Mouse (Mus musculus): Measurements from ENCODE around the gene Olfr907. TPM values are rescaled to one million over a fixed set of nuclear protein-coding genes. Genes with fewer than 3 reads are reported as not detected.

Gene Olfr907
- not detected in 2 replicates for polyA plus RNA-seq (2012; rRNA removed)

DNA sequence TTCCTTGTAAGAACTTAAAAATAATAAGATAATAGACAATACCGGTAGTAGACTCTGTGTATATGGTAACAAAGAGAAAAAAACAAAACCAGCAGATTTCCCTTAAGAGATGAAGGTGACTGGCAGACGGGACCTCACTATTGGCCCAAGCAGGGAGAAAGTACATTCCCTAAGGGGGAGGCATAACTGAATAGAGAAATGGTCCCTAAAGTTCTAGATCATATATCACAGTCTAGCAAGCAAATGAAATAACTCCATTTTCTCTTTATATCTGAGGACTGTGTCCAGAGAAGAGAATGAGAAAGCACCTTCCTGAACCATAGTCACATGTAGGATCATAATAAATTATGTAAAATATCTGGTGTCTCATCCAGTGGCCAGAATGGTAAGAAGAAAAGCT, at the start of gene Olfr907:
Gene Olfr907 (plus strand): TSS at position 301 of the 400 bp plus-strand sequence.
- no peak for DNase-seq (ENCODE audit: low spot score)

DNA sequence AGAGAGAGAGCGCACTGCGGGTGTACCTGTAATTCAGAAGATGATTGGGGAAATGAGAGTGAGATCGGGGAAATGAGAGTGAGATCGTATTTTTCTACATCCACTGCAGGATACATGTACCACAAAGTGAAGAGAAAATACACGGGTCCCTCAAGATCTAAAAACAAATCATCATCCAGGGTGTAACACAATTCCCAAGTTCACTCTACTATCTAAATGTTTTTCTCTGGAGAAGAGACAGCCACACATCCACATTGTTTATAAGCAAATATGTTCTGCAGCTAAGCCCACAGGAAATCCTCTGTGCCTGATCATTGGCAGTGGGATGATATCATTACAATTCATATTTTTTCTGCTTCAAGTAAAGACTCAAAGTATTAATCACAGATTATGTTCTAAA, 48.2 kb upstream of the Olfr907 start, which contains the start of gene Olfr902:
Gene Olfr902 (plus strand): TSS at position 301 of the 400 bp plus-strand sequence.
- no peak for DNase-seq (ENCODE audit: low spot score)

DNA sequence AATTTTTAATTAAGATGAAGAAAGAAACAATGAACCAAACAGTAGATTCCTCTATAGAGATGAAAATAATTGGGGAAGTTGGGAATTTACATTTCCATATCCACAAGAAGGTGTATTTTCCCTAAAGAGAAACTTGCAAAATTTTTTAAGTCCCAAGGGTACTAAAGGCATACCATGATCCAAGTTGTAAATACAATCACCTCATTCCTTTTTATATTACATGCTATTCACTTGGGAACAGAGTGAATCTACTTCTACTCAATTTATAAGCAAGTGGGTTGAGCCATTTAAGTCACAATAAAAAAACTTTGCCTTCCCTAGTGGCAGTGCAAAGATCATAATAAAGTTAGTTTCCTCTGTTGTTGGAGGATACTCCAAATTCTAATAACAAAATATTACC, 32.8 kb upstream of the Olfr907 start, which contains the start of gene Olfr904:
Gene Olfr904 (plus strand): TSS at position 301 of the 400 bp plus-strand sequence.
- DNase-seq (ENCODE audit: low spot score), result no peak

DNA sequence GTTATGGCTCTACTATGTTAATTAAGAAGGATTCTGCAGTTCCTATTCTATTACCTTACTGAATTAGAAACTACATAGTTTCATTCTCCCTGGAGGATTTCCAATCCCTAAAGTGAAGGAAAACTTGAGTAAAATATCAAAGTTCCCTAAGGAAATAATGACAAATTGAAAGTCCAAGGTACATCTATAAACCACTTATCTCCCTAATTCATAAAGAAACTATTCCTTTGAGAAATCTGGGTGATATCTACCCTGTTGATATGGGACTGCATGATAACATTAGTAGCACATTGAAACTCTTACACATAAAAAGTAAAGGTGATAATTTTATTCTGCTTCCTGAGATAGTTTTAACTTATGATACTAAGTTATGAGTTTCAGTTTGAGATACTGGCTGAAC, 24.8 kb upstream of the Olfr907 start, which contains the start of gene Olfr905:
Gene Olfr905 (plus strand): TSS at position 301 of the 400 bp plus-strand sequence.
- no peak for DNase-seq (ENCODE audit: low spot score)

DNA sequence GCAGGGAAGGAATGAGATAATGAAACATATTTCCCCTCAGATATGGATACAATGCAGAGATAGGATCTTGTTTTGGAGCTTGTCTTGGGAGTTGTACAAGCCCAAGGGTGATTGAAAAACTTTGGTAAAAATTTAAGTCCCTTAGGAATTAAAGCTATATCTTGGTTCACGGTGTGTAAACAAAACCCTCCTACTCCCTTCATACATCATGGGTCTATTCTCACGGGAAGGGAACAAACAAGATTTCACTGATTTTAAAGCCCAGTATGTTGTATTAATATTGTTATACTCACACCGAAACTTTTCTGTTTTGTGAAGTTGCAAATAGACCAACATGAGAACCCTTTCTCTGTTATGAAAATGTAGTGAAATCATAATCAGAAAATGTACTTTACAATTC, 8.8 kb upstream of the Olfr907 start, which contains the start of gene Olfr906:
Gene Olfr906 (plus strand): TSS at position 301 of the 400 bp plus-strand sequence.
- DNase-seq (ENCODE audit: low spot score), result no peak

DNA sequence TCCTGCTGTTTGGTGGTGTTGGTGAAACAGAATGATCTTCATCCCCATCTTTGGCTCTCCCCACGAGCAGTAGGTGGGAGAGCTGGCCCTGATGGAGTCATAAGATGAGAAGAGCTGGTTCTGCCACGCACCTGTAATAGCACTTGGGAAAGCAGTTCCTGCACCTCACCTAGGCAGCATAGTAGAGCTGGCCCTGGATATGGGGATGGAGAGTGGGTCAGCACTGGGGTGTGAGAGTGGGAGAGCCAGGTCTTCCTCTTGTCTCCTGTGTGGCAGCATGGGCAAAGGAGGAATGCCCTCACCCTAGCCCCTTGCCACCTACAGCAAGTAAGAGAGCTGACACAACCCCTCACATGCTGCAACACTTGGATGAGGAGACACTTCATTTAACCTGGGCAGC, 16.8 kb downstream of the Olfr907 start:
- no peak for DNase-seq (ENCODE audit: low spot score)

DNA sequence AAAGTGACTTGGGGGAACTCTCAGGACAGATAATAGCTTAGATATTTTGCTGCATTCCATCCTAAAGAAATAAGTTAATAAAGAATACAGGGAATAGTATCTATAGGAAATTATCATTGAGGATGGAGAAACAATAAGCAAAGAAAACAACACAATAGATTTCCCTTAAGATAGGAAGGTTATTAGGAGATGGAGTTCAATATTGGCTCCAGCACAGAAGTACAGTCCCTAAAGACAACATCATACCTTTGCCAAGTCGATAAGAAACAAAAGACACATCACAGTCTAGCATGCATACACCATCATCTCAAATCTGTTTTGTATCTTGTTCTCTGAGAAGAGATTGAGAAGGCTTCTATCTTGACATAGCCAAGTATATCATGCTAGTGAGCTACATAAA, 25.7 kb downstream of the Olfr907 start, which contains the start of gene Olfr911-ps1:
Gene Olfr911-ps1 (plus strand): TSS at position 301 of the 400 bp plus-strand sequence.
- no peak for DNase-seq (ENCODE audit: low spot score)

DNA sequence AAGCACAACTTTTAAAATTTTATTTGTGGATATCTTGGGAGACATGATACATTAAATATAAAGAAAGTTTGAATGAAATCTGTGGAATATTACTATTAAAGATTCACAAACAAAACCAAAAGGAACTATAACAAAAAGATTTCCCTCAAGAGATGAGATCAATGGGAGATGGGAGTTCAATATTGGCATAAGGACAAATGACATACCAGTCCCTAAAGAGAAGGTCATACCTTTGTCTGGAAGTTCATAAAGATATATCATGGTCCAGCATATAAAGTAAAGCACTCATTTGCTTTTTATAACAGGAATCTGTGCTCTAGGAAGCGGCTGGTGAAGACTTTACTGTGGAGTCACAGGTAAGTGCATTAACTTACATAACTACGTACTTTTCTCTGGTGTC, 41.9 kb downstream of the Olfr907 start, which contains the start of gene Olfr910:
Gene Olfr910 (plus strand): TSS at position 301 of the 400 bp plus-strand sequence.
- DNase-seq (ENCODE audit: low spot score), result no peak

Other genes with a start within 250 kb of the Olfr907 start
- gene Olfr143, start 243.0 kb upstream of the Olfr907 start, polyA plus RNA-seq (2012; rRNA removed), result 0.12 and 0.19 TPM in 2 replicates
- 0.27 and 0.48 TPM in 2 replicates for gene Olfr895, start 227.9 kb upstream of the Olfr907 start, polyA plus RNA-seq (2012; rRNA removed)
- not detected in 2 replicates for gene Olfr896-ps1, start 204.7 kb upstream of the Olfr907 start, polyA plus RNA-seq (2012; rRNA removed)
- gene Olfr25, start 166.7 kb upstream of the Olfr907 start, polyA plus RNA-seq (2012; rRNA removed), result not detected in 2 replicates
- gene Olfr898, start 147.4 kb upstream of the Olfr907 start, polyA plus RNA-seq (2012; rRNA removed), result not detected in 2 replicates
- gene Olfr250, start 128.9 kb upstream of the Olfr907 start, polyA plus RNA-seq (2012; rRNA removed), result not detected in 2 replicates
- not detected in 2 replicates for gene Olfr251, start 118.7 kb upstream of the Olfr907 start, polyA plus RNA-seq (2012; rRNA removed)
- not detected in 2 replicates for gene Olfr147, start 94.1 kb upstream of the Olfr907 start, polyA plus RNA-seq (2012; rRNA removed)
- gene Olfr901, start 66.3 kb upstream of the Olfr907 start, polyA plus RNA-seq (2012; rRNA removed), result not detected in 2 replicates
- gene Olfr902, start 48.1 kb upstream of the Olfr907 start, polyA plus RNA-seq (2012; rRNA removed), result not detected in 2 replicates
- not detected in 2 replicates for gene Olfr904, start 32.7 kb upstream of the Olfr907 start, polyA plus RNA-seq (2012; rRNA removed)
- not detected in 2 replicates for gene Olfr905, start 24.7 kb upstream of the Olfr907 start, polyA plus RNA-seq (2012; rRNA removed)
- gene Olfr906, start 8.7 kb upstream of the Olfr907 start, polyA plus RNA-seq (2012; rRNA removed), result not detected in 2 replicates
- not detected in 2 replicates for gene Olfr911-ps1, start 25.8 kb downstream of the Olfr907 start, polyA plus RNA-seq (2012; rRNA removed)
- gene Olfr910, start 42.0 kb downstream of the Olfr907 start, polyA plus RNA-seq (2012; rRNA removed), result not detected in 2 replicates
- not detected in 2 replicates for gene Olfr912, start 84.4 kb downstream of the Olfr907 start, polyA plus RNA-seq (2012; rRNA removed)
- gene Olfr913, start 97.0 kb downstream of the Olfr907 start, polyA plus RNA-seq (2012; rRNA removed), result not detected in 2 replicates
- gene Olfr914, start 109.3 kb downstream of the Olfr907 start, polyA plus RNA-seq (2012; rRNA removed), result not detected in 2 replicates
- gene Olfr916, start 164.1 kb downstream of the Olfr907 start, polyA plus RNA-seq (2012; rRNA removed), result not detected in 2 replicates
- not detected in 2 replicates for gene Olfr917, start 170.0 kb downstream of the Olfr907 start, polyA plus RNA-seq (2012; rRNA removed)
- not detected in 2 replicates for gene Olfr918, start 178.8 kb downstream of the Olfr907 start, polyA plus RNA-seq (2012; rRNA removed)
- not detected in 2 replicates for gene Olfr919, start 207.9 kb downstream of the Olfr907 start, polyA plus RNA-seq (2012; rRNA removed)
- gene Vwa5a, start 222.5 kb downstream of the Olfr907 start, polyA plus RNA-seq (2012; rRNA removed), result 53.4 and 57.0 TPM in 2 replicates

All from urinary bladder, adult 2 months (tissue).